Comparison of ENCODE assay signal across 9 mouse cellular contexts in genomic region chr5:151110461-151110908, GRCm38 (mm10).
DNase-seq lines count a peak whose midpoint lies in the region; ATAC-seq lines count a peak whose summit lies in the region.
"Had no signal": no experiment of that assay in that cellular context is flagged by ENCODE, and none has a peak within 500 bp of the region (broad histone marks: within the 10 kb centered on the region; RNA-seq: fewer than 3 reads in every experiment).

No protein-coding gene starts in this region.

- peaks cover 18% of the 10 kb centered on the region for H3K4me1 ChIP-seq in embryonic facial prominence, embryonic 14.5 days (ENCODE audit: control insufficient read depth, insufficient read depth, low read length)
- peaks cover 2% of the 10 kb centered on the region; the same call in 1 of the 2 replicates for H3K4me1 ChIP-seq in midbrain, embryonic 16.5 days (ENCODE audit: control insufficient read depth, insufficient read depth, low read length)

- no peak for ATAC-seq in embryonic facial prominence, embryonic 14.5 days (ENCODE audit: low read depth)
- ATAC-seq in inflammation-experienced regulatory T-cells, adult 6 months: no peak
- no peak for ATAC-seq in midbrain, embryonic 16.5 days

- DNase-seq in cerebellum, adult 9-10 months: peak; percentile 8
- no peak for DNase-seq in cerebellum, adult 11 months
- peak; percentile 35 for DNase-seq in embryonic facial prominence, embryonic 14.5 days (ENCODE audit: low spot score)
- peak; percentile 53 to 89 for DNase-seq in layer of hippocampus, adult 18-20 months (ENCODE audit: low spot score in 2 of 2)
- peak; percentile 74 for DNase-seq in lung, postnatal 36 days
- DNase-seq in spleen, postnatal 36 days (ENCODE audit: low spot score in 2 of 2): no peak

- H3K9ac ChIP-seq in embryonic facial prominence, embryonic 14.5 days (ENCODE audit: low read depth, low read length): no peak overlapping the region
- H3K9ac ChIP-seq in midbrain, embryonic 16.5 days (ENCODE audit: low read depth, low read length): no peak overlapping the region
- H3K9ac ChIP-seq: midbrain, embryonic 12.5 days had no signal

- no peaks in the 10 kb centered on the region for H3K36me3 ChIP-seq in embryonic facial prominence, embryonic 14.5 days (ENCODE audit: control insufficient read depth, insufficient read depth, low read length)
- H3K36me3 ChIP-seq in midbrain, embryonic 16.5 days (ENCODE audit: control insufficient read depth, insufficient read depth, low read length): no peaks in the 10 kb centered on the region
- H3K36me3 ChIP-seq: midbrain, embryonic 12.5 days had no signal

- no peaks in the 10 kb centered on the region for H3K27me3 ChIP-seq in embryonic facial prominence, embryonic 14.5 days (replicated peaks; ENCODE audit: control insufficient read depth, insufficient read depth, low read length)
- H3K27me3 ChIP-seq in midbrain, embryonic 16.5 days (ENCODE audit: control insufficient read depth, insufficient read depth, low read depth, low read length): no peaks in the 10 kb centered on the region
- H3K27me3 ChIP-seq: midbrain, embryonic 12.5 days had no signal

- H3K4me3 ChIP-seq in embryonic facial prominence, embryonic 14.5 days (ENCODE audit: low read depth, low read length): no peak overlapping the region
- H3K4me3 ChIP-seq in midbrain, embryonic 16.5 days (ENCODE audit: low read depth, low read length): no peak overlapping the region
- H3K4me3 ChIP-seq: midbrain, embryonic 12.5 days had no signal

- no peaks in the 10 kb centered on the region for H3K9me3 ChIP-seq in embryonic facial prominence, embryonic 14.5 days (ENCODE audit: control insufficient read depth, low read length)
- H3K9me3 ChIP-seq in midbrain, embryonic 16.5 days (replicated peaks; ENCODE audit: control insufficient read depth, low read length, poor library complexity, severe bottlenecking): no peaks in the 10 kb centered on the region
- H3K9me3 ChIP-seq: midbrain, embryonic 12.5 days had no signal

- H3K27ac ChIP-seq in embryonic facial prominence, embryonic 14.5 days (replicated peaks; ENCODE audit: low read depth, low read length): no peak overlapping the region
- H3K27ac ChIP-seq in midbrain, embryonic 16.5 days (ENCODE audit: low read length): no peak overlapping the region
- H3K27ac ChIP-seq: midbrain, embryonic 12.5 days had no signal

- H3K4me2 ChIP-seq in embryonic facial prominence, embryonic 14.5 days (ENCODE audit: low read depth, low read length): no peak overlapping the region
- no peak overlapping the region for H3K4me2 ChIP-seq in midbrain, embryonic 16.5 days (ENCODE audit: low read length)
- H3K4me2 ChIP-seq: midbrain, embryonic 12.5 days had no signal

- WGBS in embryonic facial prominence, embryonic 14.5 days: 21% methylated on average over 6 of the region's 6 CpGs
- 36% methylated on average over 6 of the region's 6 CpGs for WGBS in midbrain, embryonic 16.5 days

Comparison
In these comparisons a context has a peak if more than half of its experiments do, and no peak if none do; other contexts are left out.
1. DNase-seq: peak in cerebellum, adult 9-10 months (single experiment), embryonic facial prominence, embryonic 14.5 days (single experiment), layer of hippocampus, adult 18-20 months (2 of 2) and lung, postnatal 36 days (single experiment); none in cerebellum, adult 11 months (single experiment) and spleen, postnatal 36 days (0 of 2).